Mouse (Mus musculus): ENCODE results near the gene Jam3. TPM values are rescaled to one million over a fixed set of nuclear protein-coding genes. Genes with fewer than 3 reads are reported as not detected.

The Jam3 gene
- total RNA-seq, 1 experiment from 2014 or later = 36.5 TPM

Other genes starting within 250 kb of the Jam3 start
- not detected in 2 replicates for gene Gm1110, start 232.3 kb downstream of the Jam3 start, total RNA-seq (2021)
- 64.1 and 95.4 TPM in 2 replicates for gene Acad8, start 155.9 kb downstream of the Jam3 start, total RNA-seq (2021)
- gene Thyn1, start 155.7 kb downstream of the Jam3 start, total RNA-seq (2021) = 39.6 and 46.1 TPM in 2 replicates
- gene Vps26b, start 125.4 kb downstream of the Jam3 start, total RNA-seq (2021) = 37.2 and 43.3 TPM in 2 replicates
- 21.5 and 24.5 TPM in 2 replicates for gene Ncapd3, start 125.2 kb downstream of the Jam3 start, total RNA-seq (2021)
- 6.7 TPM in 2 replicates for gene Igsf9b, start 143.8 kb upstream of the Jam3 start, total RNA-seq (2021)
- not detected in 2 replicates for gene Spata19, start 241.4 kb upstream of the Jam3 start, total RNA-seq (2021)